9 mouse cellular contexts compared by ENCODE assay signal in genomic region chr11:7211211-7211610, GRCm38 (mm10). TPM values are rescaled to one million over a fixed set of nuclear protein-coding genes. Genes with fewer than 3 reads are reported as not detected.
DNase-seq lines count a peak whose midpoint lies in the region; ATAC-seq and TF ChIP-seq lines count a peak whose summit lies in the region.
"Had no signal": no experiment of that assay in that cellular context is flagged by ENCODE, and none has a peak within 500 bp of the region (broad histone marks: within the 10 kb centered on the region; RNA-seq: fewer than 3 reads in every experiment).

No protein-coding gene starts in this region.

- no peaks in the 10 kb centered on the region for H3K36me3 ChIP-seq in lung, embryonic 14.5 days (ENCODE audit: insufficient read depth)
- no peaks in the 10 kb centered on the region for H3K36me3 ChIP-seq in neural tube, embryonic 11.5 days (ENCODE audit: control insufficient read depth, insufficient read depth, low read length)

- peaks cover 6% of the 10 kb centered on the region; the same call in 1 of the 2 replicates for H3K4me1 ChIP-seq in lung, embryonic 14.5 days (ENCODE audit: insufficient read depth)
- H3K4me1 ChIP-seq in neural tube, embryonic 11.5 days (ENCODE audit: control insufficient read depth, insufficient read depth, low read length), result peaks cover 11% of the 10 kb centered on the region

- ATAC-seq in lung, embryonic 14.5 days (ENCODE audit: insufficient read depth), result no peak
- no peak for ATAC-seq in neural tube, embryonic 11.5 days (ENCODE audit: insufficient read depth, low FRiP score, low TSS enrichment)

- no peak overlapping the region for H3K9ac ChIP-seq in lung, embryonic 14.5 days
- no peak overlapping the region for H3K9ac ChIP-seq in neural tube, embryonic 11.5 days (ENCODE audit: low read length)

- no peak overlapping the region for H3K27ac ChIP-seq in lung, embryonic 14.5 days (ENCODE audit: low read depth)
- no peak overlapping the region for H3K27ac ChIP-seq in neural tube, embryonic 11.5 days (ENCODE audit: low read depth, low read length)

- 13% methylated on average over 9 of the region's 9 CpGs for WGBS in lung, embryonic 14.5 days
- WGBS in neural tube, embryonic 11.5 days, result 21% methylated on average over 9 of the region's 9 CpGs

- no peak for TF ChIP-seq CTCF in lung, embryonic 14.5 days (IDR thresholded peaks at IDR 0.05; ENCODE audit: low read depth)

- H3K9me3 ChIP-seq in lung, embryonic 14.5 days (ENCODE audit: low read depth, low read length), result no peaks in the 10 kb centered on the region
- H3K9me3 ChIP-seq in neural tube, embryonic 11.5 days (ENCODE audit: control insufficient read depth, low read length), result no peaks in the 10 kb centered on the region

- H3K4me3 ChIP-seq in lung, embryonic 14.5 days (ENCODE audit: low read depth, low read length), result no peak overlapping the region
- no peak overlapping the region for H3K4me3 ChIP-seq in neural tube, embryonic 11.5 days (ENCODE audit: low read depth, low read length)
- H3K4me3 ChIP-seq: erythroblast, embryonic 14.5 days had no signal

- DNase-seq in adrenal gland, adult (ENCODE audit: inconsistent age in 2 of 2, low spot score in 1 of 2), result peak; percentile 19 to 63
- DNase-seq in adrenal gland, postnatal 4 days (ENCODE audit: low spot score in 2 of 2), result no peak
- DNase-seq in lung, embryonic 14.5 days, result peak; percentile 67
- DNase-seq in lung, postnatal 14 days, result no peak
- DNase-seq in kidney, adult 9 months, result peak; percentile 66
- DNase-seq in neural tube, embryonic 11.5 days (ENCODE audit: low spot score), result peak; percentile 24
- no peak for DNase-seq in right cerebral cortex, postnatal 14 days
- DNase-seq in heart, postnatal 36 days, result no peak

- no peak overlapping the region for H3K4me2 ChIP-seq in lung, embryonic 14.5 days
- H3K4me2 ChIP-seq in neural tube, embryonic 11.5 days (ENCODE audit: low read depth), result no peak overlapping the region

- intact Hi-C loops in heart, postnatal 36 days (cut with DNase I), result loop anchor here (1.0 to 10.0 kb wide), 6 partner anchors 286 to 1192 kb away; no protein-coding TSS in a partner anchor

- peaks cover 40% of the 10 kb centered on the region for H3K27me3 ChIP-seq in lung, embryonic 14.5 days (ENCODE audit: insufficient read depth, low read length)
- peaks cover 14% of the 10 kb centered on the region for H3K27me3 ChIP-seq in neural tube, embryonic 11.5 days (ENCODE audit: control insufficient read depth, insufficient read depth, low read length)

RNA-seq across cellular contexts. Expression of gene Igfbp3, which starts 2.5 kb away (rescaled TPM):
- 10 to 100 TPM; 61.8 to 63.1 TPM for total RNA-seq in adrenal gland, postnatal 4 days (2021)
- polyA plus RNA-seq in lung, embryonic 14.5 days (2014; fragmentation: Nextera tagmentation; extraction: Ambion mirVana), result 14.4 and 15.3 TPM in 2 replicates
- polyA plus RNA-seq in neural tube, embryonic 11.5 days (2014; fragmentation: Nextera tagmentation; extraction: Ambion mirVana), result 36.4 and 37.4 TPM in 2 replicates
- total RNA-seq in heart, postnatal 36 days (2021), result 10 to 100 TPM; 28.9 to 31.0 TPM

RNA-seq across cellular contexts. Expression of gene Igfbp1, which starts 13.6 kb away (rescaled TPM):
- 10 to 100 TPM in 1 of 2 experiments, 1 to 10 TPM in 1; 3.7 to 77.7 TPM for total RNA-seq in adrenal gland, postnatal 4 days (2021)
- polyA plus RNA-seq in lung, embryonic 14.5 days (2014; fragmentation: Nextera tagmentation; extraction: Ambion mirVana), result 0.12 and 0.41 TPM in 2 replicates
- 0.26 and 0.34 TPM in 2 replicates for polyA plus RNA-seq in neural tube, embryonic 11.5 days (2014; fragmentation: Nextera tagmentation; extraction: Ambion mirVana)
- not detected for total RNA-seq in heart, postnatal 36 days (2021)

RNA-seq across cellular contexts. Expression of gene Gm11985, which starts 22.8 kb away (rescaled TPM):
- total RNA-seq in adrenal gland, postnatal 4 days (2021), result not detected
- not detected in 2 replicates for polyA plus RNA-seq in lung, embryonic 14.5 days (2014; fragmentation: Nextera tagmentation; extraction: Ambion mirVana)
- polyA plus RNA-seq in neural tube, embryonic 11.5 days (2014; fragmentation: Nextera tagmentation; extraction: Ambion mirVana), result not detected in 2 replicates
- total RNA-seq in heart, postnatal 36 days (2021), result not detected
- polyA plus RNA-seq: erythroblast, embryonic 14.5 days had no signal

Comparison
In these comparisons a context has a peak if more than half of its experiments do, and no peak if none do; other contexts are left out.
1. DNase-seq: peak in adrenal gland, adult (2 of 2), lung, embryonic 14.5 days (single experiment), kidney, adult 9 months (single experiment) and neural tube, embryonic 11.5 days (single experiment); none in adrenal gland, postnatal 4 days (0 of 2), lung, postnatal 14 days (single experiment), right cerebral cortex, postnatal 14 days (single experiment) and heart, postnatal 36 days (0 of 2).
2. RNA of gene Igfbp1, which starts 13.6 kb away (total RNA-seq): 3.7 to 77.7 TPM in adrenal gland, postnatal 4 days; not detected in heart, postnatal 36 days; every median in the first group is over 4 times any median in the second.